Mouse (Mus musculus) hindbrain, embryonic 16.5 days (tissue): ENCODE results near the gene Ccdc65. TPM values are rescaled to one million over a fixed set of nuclear protein-coding genes. Genes with fewer than 3 reads are reported as not detected.

Source experiments
- ATAC-seq: fragments of 200-750 bp; cut with Nextera tagmentation; 2 replicates; pipeline ENCODE4 v1.8.0; 2017; ENCODE audit warnings: moderate TSS enrichment, moderate library complexity
- H3K27ac ChIP-seq: fragments of 300-500 bp; sonication (generic); 2 replicates; pipeline ENCODE4 v1.5.1; 2014; ENCODE audit warnings: low read depth, mild to moderate bottlenecking, control low read depth, low read length, moderate library complexity
- H3K27me3 ChIP-seq: fragments of 300-500 bp; sonication (generic); replicated peaks from 2 replicates; pipeline ENCODE4 v1.6.1; 2014; ENCODE audit warnings: low read length; ENCODE audit not compliant: control insufficient read depth, insufficient read depth
- H3K36me3 ChIP-seq: fragments of 300-500 bp; sonication (generic); 2 replicates; pipeline ENCODE4 v1.6.1; 2014; ENCODE audit warnings: mild to moderate bottlenecking, low read length, moderate library complexity, mixed read lengths; ENCODE audit not compliant: control insufficient read depth, insufficient read depth
- H3K4me1 ChIP-seq: fragments of 300-500 bp; sonication (generic); 2 replicates; pipeline ENCODE4 v1.6.1; 2014; ENCODE audit warnings: low read depth, low read length; ENCODE audit not compliant: control insufficient read depth, insufficient read depth
- H3K4me2 ChIP-seq: fragments of 300-500 bp; sonication (generic); 2 replicates; pipeline ENCODE4 v1.6.1; 2014; ENCODE audit warnings: mild to moderate bottlenecking, low read length, control low read depth, moderate library complexity
- H3K4me3 ChIP-seq: fragments of 300-500 bp; sonication (generic); 2 replicates; pipeline ENCODE4 v1.5.1; 2014; ENCODE audit warnings: mild to moderate bottlenecking, low read length, control low read depth, moderate library complexity
- H3K9ac ChIP-seq: fragments of 300-500 bp; sonication (generic); 2 replicates; pipeline ENCODE4 v1.6.1; 2014; ENCODE audit warnings: low read depth, mild to moderate bottlenecking, control low read depth, low read length, moderate library complexity
- H3K9me3 ChIP-seq: fragments of 300-500 bp; sonication (generic); 2 replicates; pipeline ENCODE4 v1.6.1; 2014; ENCODE audit warnings: mild to moderate bottlenecking, low read length, moderate library complexity; ENCODE audit not compliant: control insufficient read depth
- WGBS: fragments of 180-500 bp; shearing (Covaris S2); extraction: QIAGEN DNeasy Blood & Tissue Kit; methylation state at CpG from one replicate; pipeline ENCODE4 v1.1.7; 2014; 5-methylcytosine and 5-hydroxymethylcytosine counted together
- polyA plus RNA-seq: library from polyadenylated mRNA; unstranded; fragments of >200 nt; fragmentation: Nextera tagmentation; extraction: Ambion mirVana; gene quantifications from 2 replicates; pipeline ENCODE4 v1.2.1, GENCODE M21; 2015

Ccdc65 gene
- polyA plus RNA-seq, 1 experiment from 2014 or later: 9.0 TPM

GRCm38 (mm10) chr15:98689682-98690081 is 18.3 kb upstream of the Ccdc65 start:
- no peak for ATAC-seq
- H3K27me3 ChIP-seq: no peaks in the 10 kb centered on the region
- no peak overlapping the region for H3K4me2 ChIP-seq
- WGBS: 82% methylated on average over 2 of the region's 2 CpGs
- no peaks in the 10 kb centered on the region for H3K9me3 ChIP-seq
- no peak overlapping the region for H3K9ac ChIP-seq
- H3K36me3 ChIP-seq: no peaks in the 10 kb centered on the region
- H3K4me1 ChIP-seq: peaks cover 13% of the 10 kb centered on the region
- H3K4me3 ChIP-seq: no peak overlapping the region
- no peak overlapping the region for H3K27ac ChIP-seq

DNA sequence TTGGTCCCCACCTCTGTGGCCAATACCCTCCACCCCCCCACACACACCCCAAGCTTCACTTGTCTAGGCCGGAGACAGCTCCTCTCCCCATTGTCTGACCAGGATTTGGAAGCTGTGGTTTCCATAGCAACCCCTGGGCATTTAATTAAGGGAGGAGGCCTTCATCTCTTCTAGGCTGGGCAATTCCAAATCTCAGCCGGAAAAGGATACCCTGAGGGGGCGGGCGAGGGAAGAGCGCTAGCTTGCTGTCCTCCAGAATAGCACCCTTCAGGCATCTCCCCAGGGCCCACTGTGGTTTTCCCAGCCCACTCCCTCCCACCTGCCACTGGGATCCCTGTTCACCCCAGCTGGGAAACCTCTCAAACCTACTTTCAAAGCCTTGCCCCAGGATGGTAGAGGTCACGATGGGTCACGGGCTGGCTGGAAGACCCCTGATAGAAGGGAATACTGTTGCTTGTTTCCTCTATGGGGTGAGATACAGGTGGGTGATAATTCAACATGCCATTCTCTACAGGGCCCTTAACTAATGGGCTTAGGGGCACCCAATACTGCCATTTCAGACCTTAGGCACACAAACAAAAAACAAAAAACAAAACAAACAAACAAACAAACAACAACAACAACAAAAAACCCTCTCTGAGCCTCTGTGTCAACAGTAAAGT is 16.4 kb upstream of the Ccdc65 start:
- Histone ChIP-seq H3K27ac (no peak overlapping the region), H3K36me3 (no peaks in the 10 kb centered on the region), H3K4me2 (peak overlapping the region; percentile 14; the same call in 1 of the 2 replicates), H3K4me3 (no peak overlapping the region), H3K9ac (no peak overlapping the region), H3K9me3 (no peaks in the 10 kb centered on the region), H3K4me1 (peaks cover 13% of the 10 kb centered on the region), H3K27me3 (no peaks in the 10 kb centered on the region)
- ATAC-seq: peak; percentile 68
- WGBS: 9% methylated on average over 7 of the region's 7 CpGs

GRCm38 (mm10) chr15:98692171-98692715 is 15.8 kb upstream of the Ccdc65 start:
- H3K4me2 ChIP-seq: no peak overlapping the region
- H3K36me3 ChIP-seq: no peaks in the 10 kb centered on the region
- H3K4me1 ChIP-seq: peaks cover 13% of the 10 kb centered on the region
- H3K9me3 ChIP-seq: no peaks in the 10 kb centered on the region
- no peak for ATAC-seq
- no peak overlapping the region for H3K9ac ChIP-seq
- H3K27me3 ChIP-seq: no peaks in the 10 kb centered on the region
- no peak overlapping the region for H3K27ac ChIP-seq
- WGBS: 50% methylated on average over 11 of the region's 11 CpGs
- no peak overlapping the region for H3K4me3 ChIP-seq

DNA sequence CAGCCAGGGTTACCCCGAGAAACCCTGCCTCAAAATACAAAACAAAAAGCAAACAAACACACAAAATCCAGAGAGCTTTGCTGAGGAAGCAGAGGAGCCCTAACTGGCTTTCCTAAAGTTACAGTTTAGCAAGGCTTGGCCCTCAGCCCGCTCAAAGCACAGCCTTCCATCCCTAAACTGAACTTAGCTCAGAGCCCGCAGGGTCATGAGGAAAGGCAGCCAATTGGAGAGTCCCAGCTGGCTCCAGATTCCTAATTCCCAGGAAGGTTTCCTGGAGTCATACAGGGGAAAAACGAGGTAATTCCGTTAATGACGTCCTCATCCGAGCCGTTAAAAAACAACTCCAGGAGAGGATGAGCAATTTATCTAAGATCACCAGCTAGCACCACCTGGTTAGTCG is 12.3 kb upstream of the Ccdc65 start:
- Histone ChIP-seq H3K4me1 (peaks cover 15% of the 10 kb centered on the region), H3K27ac (no peak overlapping the region), H3K4me2 (no peak overlapping the region), H3K9ac (no peak overlapping the region), H3K27me3 (peaks cover 3% of the 10 kb centered on the region; the same call in 1 of the 2 replicates), H3K4me3 (no peak overlapping the region), H3K36me3 (no peaks in the 10 kb centered on the region), H3K9me3 (no peaks in the 10 kb centered on the region)
- WGBS: 45% methylated on average over 9 of the region's 9 CpGs
- ATAC-seq: no peak

DNA sequence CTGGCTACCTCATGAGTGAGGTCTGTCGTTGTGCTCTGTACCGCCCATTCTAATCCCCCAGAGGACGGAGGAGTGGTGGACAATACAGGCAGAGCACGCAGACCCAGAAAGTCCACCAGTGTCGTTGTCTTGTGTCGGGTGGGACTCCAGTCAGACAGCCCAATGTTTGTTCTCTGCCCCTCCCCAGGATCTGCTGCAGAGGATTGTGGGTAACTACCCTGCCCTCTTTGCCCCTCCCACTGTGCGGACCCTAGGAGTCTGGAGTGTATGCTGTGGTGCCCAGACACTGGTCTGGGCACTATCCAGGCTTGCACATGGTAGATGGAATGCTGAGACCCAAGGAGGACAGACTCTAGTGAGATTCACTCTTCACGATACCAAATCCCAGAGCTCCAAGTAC is 11.8 kb upstream of the Ccdc65 start:
- Histone ChIP-seq H3K4me1 (peaks cover 11% of the 10 kb centered on the region), H3K4me2 (no peak overlapping the region), H3K27ac (no peak overlapping the region), H3K9me3 (no peaks in the 10 kb centered on the region), H3K36me3 (no peaks in the 10 kb centered on the region), H3K9ac (no peak overlapping the region), H3K4me3 (no peak overlapping the region), H3K27me3 (peaks cover 6% of the 10 kb centered on the region)
- ATAC-seq: no peak
- whole genome bisulfite sequencing: 55% methylated on average over 8 of the region's 8 CpGs

- peak; percentile 97 for ATAC-seq
- Histone ChIP-seq H3K27me3 (peaks cover 14% of the 10 kb centered on the region), H3K4me2 (peak overlapping the region; percentile 82), H3K27ac (peak overlapping the region; percentile 82), H3K9me3 (no peaks in the 10 kb centered on the region), H3K9ac (peak overlapping the region; percentile 75), H3K36me3 (no peaks in the 10 kb centered on the region), H3K4me3 (peak overlapping the region; percentile 53), H3K4me1 (0 out of 2 replicates have a peak, but pooled peaks cover 2% of the 10 kb centered on the region)
- 3% methylated on average over 40 of the region's 40 CpGs for WGBS
Observed at GRCm38 (mm10) chr15:98699190-98700105, 8.6 kb upstream of the Ccdc65 start.

- H3K27ac ChIP-seq: no peak overlapping the region
- no peaks in the 10 kb centered on the region for H3K9me3 ChIP-seq
- WGBS: 58% methylated on average over 9 of the region's 9 CpGs
- H3K4me1 ChIP-seq: peaks cover 4% of the 10 kb centered on the region; the same call in 1 of the 2 replicates
- H3K4me2 ChIP-seq: no peak overlapping the region
- peaks cover 16% of the 10 kb centered on the region for H3K27me3 ChIP-seq
- no peaks in the 10 kb centered on the region for H3K36me3 ChIP-seq
- no peak for ATAC-seq
- no peak overlapping the region for H3K4me3 ChIP-seq
- no peak overlapping the region for H3K9ac ChIP-seq
Observed at GRCm38 (mm10) chr15:98704312-98704711, 3.7 kb upstream of the Ccdc65 start.

DNA sequence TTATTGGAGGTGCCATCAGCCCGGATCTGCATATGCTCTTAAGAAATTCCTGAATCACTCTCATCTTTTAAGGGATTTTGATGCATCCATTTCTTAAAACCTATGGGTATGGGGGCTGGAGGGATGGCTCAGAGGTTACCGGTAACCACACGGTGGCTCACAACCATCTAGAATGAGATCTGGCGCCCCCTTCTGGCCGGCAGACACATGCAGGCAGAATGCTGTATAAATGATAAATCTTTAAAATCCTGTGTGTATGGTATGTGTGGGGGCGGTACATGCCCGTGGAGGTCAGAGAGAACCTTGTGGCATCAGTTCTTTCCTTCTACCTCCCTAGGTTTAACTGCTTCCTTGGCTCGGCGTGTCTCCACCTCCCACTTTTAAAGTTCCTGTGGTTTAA is 2.4 kb downstream of the Ccdc65 start:
- H3K27me3 ChIP-seq: peaks cover 2% of the 10 kb centered on the region; the same call in 1 of the 2 replicates
- H3K36me3 ChIP-seq: no peaks in the 10 kb centered on the region
- peaks cover 4% of the 10 kb centered on the region; the same call in 1 of the 2 replicates for H3K4me1 ChIP-seq
- no peak overlapping the region for H3K4me2 ChIP-seq
- no peak overlapping the region for H3K9ac ChIP-seq
- H3K4me3 ChIP-seq: no peak overlapping the region
- ATAC-seq: no peak
- H3K9me3 ChIP-seq: no peaks in the 10 kb centered on the region
- no peak overlapping the region for H3K27ac ChIP-seq
- WGBS: 16% methylated on average over 9 of the region's 9 CpGs

DNA sequence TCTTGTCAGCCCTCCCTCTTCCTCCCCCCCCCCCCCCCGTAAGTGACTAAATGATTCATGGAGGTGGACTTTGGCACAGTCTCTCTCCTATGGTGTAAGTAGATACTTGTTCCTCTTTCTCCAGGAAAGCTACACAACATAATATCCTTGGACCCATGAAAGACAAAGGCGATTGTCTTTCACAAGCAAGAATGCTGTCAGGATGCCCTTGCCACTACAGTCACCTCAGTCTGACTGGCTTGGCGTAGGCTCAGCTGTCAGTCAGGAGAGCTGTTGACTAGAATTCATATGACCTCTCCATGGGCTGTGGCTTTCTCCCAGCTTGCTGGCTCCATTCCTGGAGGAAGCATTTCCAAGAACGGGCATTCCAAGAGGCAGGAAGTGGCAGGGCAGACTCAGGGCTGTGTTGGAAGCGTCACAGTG is 6.2 kb downstream of the Ccdc65 start:
- no peak for ATAC-seq

More for the DNA sequence above, 6.2 kb downstream of the Ccdc65 start:
- H3K4me1 ChIP-seq: no peaks in the 10 kb centered on the region
- H3K9me3 ChIP-seq: no peaks in the 10 kb centered on the region
- H3K4me2 ChIP-seq: no peak overlapping the region
- H3K27me3 ChIP-seq: no peaks in the 10 kb centered on the region
- WGBS: 54% methylated on average over 4 of the region's 5 CpGs
- H3K9ac ChIP-seq: no peak overlapping the region
- H3K36me3 ChIP-seq: no peaks in the 10 kb centered on the region
- no peak overlapping the region for H3K27ac ChIP-seq
- H3K4me3 ChIP-seq: no peak overlapping the region
